Mouse (Mus musculus) regulatory T cell (primary cell): ENCODE data around the gene Ccdc57.

Experiments
- in situ Hi-C: fragments of 300-600 bp; cut with MboI, MseI; formaldehyde crosslinking; loops from one replicate; pipeline ENCODE4 v1.15.1; 2025; ENCODE audit warnings: high pct_unique_total_duplicates

Gene Ccdc57

GRCm38 (mm10) chr11:120822831-120823550 lies 109.7 kb downstream of the Ccdc57 start:
- in situ Hi-C loops: no loop called here

DNA sequence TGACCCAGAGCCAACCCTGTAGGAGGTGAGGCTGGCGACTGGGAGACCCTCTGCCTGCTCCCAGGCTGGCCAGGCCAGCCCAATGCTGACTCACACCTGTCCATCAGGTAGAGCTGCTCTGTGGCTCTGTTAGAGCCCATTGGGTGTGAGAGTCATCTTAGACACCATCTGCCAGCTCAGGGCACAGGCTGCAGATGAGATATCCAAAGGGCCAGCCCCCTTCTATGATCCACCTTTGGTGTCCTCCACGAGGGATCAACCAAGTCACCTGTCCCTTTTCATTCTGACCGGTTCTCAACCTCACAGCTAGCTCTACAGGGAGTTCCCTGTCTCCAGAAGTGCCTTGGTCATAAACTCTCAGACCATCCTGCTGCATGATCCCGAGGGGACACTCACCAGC lies 110.4 kb downstream of the Ccdc57 start:
- in situ Hi-C loops: no loop called here

- in situ Hi-C loops: no loop called here
Measured at GRCm38 (mm10) chr11:120821076-120821922, 111.4 kb downstream of the Ccdc57 start.

DNA sequence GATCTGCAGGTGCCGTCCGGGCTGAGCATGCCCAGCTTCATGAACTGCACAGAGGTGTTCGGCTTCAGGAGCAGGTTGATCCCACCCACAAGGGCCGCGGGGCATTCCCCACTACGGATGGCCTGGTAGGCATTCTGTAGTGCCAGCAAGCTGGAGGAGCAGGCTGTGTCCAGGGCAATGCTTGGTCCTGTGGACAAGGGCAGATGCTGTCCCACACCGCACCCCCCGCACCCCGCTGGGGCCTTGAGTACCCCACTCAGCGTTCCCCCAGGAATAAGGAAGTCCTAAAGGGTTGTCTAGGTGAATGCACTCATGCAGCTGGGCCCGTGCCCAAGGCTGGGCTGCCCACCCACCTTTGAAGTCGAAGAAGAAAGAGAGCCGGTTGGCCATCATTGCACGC lies 112.1 kb downstream of the Ccdc57 start:
- in situ Hi-C loops: no loop called here

DNA sequence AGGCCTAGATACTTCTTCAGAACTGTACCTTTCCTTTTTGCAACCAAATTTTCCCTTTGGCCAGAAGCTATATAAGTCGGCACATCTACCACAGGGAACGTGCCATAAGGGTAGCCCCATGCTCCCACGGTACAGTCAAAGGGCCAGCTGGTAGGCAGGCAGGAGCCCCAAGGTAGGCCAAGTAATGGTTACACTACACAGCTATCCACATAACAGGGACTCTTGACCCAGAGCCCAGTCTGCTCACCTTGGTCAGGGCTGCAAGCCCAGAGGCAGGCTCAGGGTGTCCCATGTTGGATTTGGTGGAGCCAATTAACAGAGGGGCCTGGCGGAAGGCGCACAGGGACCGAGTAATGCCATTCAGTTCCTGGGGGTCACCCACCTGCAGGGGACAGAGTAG lies 113.1 kb downstream of the Ccdc57 start:
- in situ Hi-C loops: no loop called here

GRCm38 (mm10) chr11:120818251-120818650 lies 114.4 kb downstream of the Ccdc57 start:
- in situ Hi-C loops: no loop called here

GRCm38 (mm10) chr11:120817358-120817757 lies 115.3 kb downstream of the Ccdc57 start:
- in situ Hi-C loops: no loop called here

DNA sequence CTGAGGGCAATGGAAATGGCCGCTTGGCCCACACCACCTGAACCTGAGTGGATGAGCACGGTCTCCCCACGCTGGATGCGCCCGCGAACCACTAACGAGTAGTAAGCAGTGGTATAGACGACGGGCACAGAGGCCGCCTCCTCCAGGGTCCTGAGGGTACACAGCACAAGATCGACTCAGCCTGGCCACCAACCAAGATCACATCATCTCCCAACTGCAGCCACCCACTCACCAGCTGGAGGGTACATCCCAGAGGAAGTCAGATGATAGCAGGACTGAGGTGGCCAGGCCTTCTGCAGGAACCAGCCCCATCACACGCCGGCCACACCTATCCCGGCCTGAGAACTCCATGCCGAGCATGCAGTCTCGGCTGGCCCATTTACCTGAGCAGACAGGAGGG lies 120.6 kb downstream of the Ccdc57 start:
- in situ Hi-C loops: no loop called here

DNA sequence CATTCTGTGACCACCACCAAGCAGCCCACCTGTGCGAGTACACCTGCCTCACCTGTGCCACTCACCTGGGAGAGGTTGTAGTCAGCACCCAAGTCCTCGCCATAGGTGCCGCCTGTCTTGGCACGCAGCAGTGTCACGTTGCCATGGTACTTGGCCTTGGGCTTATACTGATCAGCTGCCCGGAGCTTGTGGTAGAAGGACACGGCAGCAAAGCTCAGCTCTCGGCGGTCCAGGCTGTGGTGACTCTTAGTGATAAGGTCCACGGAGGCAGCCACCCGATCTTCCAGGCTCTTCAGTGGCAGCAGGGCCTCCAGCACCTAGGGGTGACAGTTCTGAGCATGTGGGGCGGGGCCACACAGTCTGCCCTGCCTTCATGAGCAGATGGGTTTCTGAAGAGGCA lies 124.7 kb downstream of the Ccdc57 start:
- in situ Hi-C loops: no loop called here

DNA sequence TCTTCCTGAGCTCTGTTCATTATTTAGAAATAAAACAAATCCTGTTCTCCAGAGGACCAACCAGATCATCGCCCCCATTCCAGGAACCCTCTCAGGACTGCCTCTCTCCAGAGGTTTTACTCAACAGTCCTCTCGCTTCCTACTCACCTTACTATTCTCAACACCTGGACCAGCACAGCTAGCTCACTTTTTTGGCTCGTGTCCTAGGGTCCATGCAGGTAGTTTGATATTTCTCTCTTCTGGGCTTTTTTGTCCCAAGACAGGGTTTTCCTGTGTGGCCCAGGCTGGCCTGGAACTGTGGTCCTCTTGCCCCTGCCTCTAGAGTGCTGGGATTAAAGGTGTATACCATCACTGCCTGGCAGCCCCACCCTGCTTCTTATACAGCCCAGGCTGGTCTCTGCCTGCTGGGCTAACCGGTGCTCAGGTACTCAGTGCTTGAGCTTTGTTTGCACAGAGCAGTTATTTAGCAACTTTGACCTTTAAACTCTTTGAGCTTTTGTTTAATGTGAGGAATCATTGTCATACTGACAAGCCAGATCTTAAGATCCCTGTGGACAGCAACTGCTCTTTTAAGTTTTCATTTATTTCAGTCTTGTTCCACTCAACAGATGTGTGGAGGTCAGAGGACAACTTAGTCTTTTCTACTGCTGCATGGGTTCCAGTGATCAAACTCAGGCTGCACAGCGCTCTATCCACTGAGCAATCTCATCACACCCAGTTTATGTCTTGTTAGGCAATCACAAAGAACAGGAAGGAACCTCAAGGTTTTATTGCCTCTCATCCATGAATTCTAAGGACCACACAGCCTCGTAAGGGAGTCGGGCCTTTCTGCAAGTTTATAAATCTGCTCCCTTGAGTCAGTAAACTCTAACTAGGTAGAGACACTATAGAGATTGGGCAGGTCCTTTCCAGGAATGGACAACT lies 127.0 kb downstream of the Ccdc57 start:
- in situ Hi-C loops: no loop called here

GRCm38 (mm10) chr11:120804769-120805168 lies 127.9 kb downstream of the Ccdc57 start:
- in situ Hi-C loops: no loop called here

DNA sequence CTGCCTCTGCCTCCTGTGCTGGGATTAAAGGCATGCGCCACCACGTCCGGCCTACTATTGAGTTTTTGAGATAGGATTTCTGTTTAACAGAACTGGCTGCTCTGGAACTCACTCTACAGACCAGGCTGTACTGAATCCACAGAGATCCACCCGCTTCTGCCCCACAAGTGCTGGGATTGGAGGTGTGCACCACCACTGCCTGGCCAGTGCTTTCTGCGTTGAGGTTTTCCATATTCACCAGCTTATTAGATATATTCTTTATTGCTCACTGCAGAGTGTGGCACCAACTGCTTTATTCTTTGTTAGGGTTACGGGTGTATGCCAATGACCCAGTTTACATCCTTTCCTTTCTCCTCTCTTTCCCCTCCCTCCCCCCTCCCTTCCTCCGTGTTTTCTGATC lies 128.4 kb downstream of the Ccdc57 start:
- in situ Hi-C loops: no loop called here

GRCm38 (mm10) chr11:120800061-120800904 lies 132.4 kb downstream of the Ccdc57 start:
- in situ Hi-C loops: no loop called here

DNA sequence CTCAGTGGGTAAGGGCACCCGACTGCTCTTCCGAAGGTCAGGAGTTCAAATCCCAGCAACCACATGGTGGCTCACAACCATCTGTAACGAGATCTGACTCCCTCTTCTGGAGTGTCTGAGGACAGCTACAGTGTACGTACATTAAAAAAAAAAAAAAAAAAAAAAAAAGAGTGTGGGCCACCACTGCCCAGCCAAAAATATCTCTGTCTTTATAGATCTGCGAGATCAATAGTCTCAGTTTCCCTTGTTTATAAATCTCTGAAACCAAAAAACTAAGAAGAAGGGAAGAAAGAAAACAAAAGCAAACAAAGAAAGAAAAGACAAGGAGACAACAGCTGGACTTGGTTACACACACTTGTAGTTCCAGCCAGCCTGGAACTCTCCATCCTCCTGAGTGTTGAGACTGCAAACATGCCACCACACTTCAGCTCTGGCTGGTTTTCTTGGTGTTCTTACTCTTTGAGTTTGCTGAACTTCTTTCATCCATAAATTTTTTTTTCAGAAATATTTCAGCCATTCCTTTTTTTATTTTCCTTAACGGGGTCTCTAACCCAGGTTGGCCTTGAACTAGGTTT lies 133.3 kb downstream of the Ccdc57 start:
- in situ Hi-C loops: no loop called here

- in situ Hi-C loops: no loop called here
Measured at GRCm38 (mm10) chr11:120798244-120798643, 134.4 kb downstream of the Ccdc57 start.

DNA sequence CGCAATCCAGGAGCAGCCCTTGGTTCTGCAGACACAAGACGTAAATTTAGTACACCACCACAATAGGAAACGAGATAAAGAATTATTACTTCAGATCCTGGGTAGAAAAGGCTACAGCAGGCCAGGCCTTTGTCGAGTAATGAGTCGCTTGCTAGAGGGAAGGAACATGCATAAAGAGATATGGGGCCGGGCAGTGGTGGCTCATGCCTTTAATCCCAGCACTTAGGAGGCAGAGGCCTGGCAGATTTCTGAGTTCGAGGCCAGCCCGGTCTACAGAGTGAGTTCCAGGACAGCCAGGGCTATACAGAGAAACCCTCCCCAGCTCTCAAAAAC lies 136.1 kb downstream of the Ccdc57 start:
- in situ Hi-C loops: no loop called here

DNA sequence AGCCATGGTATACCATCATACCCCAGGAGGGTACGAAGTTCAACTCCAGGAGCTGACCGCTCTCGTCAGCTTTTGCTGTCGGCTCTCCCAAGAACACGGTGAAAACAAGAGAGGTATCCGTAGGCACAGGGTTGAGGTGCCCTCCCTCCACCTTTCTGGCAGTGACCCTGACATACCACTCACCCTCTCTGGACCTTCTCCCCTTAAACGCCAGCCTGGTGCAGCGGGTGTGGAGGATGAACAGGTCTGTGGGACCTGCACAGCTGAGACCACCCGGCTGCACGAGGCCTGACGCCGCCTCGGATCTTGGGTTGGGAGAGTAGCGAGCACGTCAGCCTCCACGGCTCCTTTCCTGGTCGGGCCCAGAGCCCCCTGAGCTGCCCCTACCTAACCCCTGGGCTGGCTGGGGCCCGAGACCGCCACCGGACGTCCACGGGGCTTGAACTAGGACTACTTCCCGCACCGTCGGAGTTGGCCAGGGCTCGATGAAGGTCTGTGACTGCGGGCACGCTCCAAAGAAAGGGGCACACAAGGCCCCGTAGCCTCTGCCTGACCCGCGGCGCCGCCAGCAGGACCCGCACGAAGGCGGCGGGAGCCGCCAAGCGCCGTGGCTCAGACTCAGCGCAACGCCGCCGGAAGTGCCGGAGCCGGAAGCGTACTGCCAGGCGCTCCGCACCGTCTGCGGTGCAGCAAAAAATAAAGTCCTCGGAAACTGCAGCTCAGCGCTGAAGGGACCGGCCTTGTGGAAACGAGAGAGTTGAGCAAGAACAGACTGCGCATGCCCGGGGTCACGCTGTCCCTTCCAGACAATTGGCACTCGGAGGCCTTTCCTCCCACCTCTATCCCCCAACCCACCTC lies 136.7 kb downstream of the Ccdc57 start, which contains the start of gene Dus1l:
Gene Dus1l, minus strand, starts transcription at position 648 of the 858 bp plus-strand sequence.
- in situ Hi-C loops: no loop called here

GRCm38 (mm10) chr11:120792652-120793051 lies 140.0 kb downstream of the Ccdc57 start:
- in situ Hi-C loops: no loop called here

GRCm38 (mm10) chr11:120789810-120790209 lies 142.9 kb downstream of the Ccdc57 start:
- in situ Hi-C loops: no loop called here

DNA sequence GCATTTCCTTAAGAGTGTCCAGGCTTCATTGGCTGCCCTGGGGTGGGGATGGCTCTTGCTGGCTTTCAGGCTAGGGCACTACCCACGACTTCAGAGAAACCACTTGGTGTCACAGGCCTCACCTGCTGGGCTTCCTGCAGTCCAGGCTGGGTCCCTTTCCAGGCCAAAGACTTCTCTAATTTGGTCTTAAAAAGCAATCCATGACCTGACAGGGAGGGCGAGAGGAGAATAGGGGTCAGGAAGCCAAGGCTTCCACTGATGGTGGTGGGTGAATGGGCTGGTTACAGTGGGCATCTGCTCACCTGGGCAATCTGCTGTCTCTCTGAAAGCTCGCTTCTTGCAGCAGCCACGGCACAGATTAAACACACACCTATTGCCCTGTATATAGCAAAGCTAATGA lies 143.3 kb downstream of the Ccdc57 start:
- in situ Hi-C loops: no loop called here
